Mouse (Mus musculus) C2C12 (cell line): ENCODE measurements around the gene Maff. TPM values are rescaled to one million over a fixed set of nuclear protein-coding genes. Genes with fewer than 3 reads are reported as not detected.

Experiments used
- H3K27me3 ChIP-seq: one replicate; pipeline ENCODE4 v1.6.1; 2011; ENCODE audit not compliant: control insufficient read depth, insufficient read depth, insufficient read length
- H3K36me3 ChIP-seq: one replicate; pipeline ENCODE4 v1.6.1; 2011; ENCODE audit not compliant: control insufficient read depth, insufficient read depth
- H3K4me3 ChIP-seq: one replicate; pipeline ENCODE4 v1.5.1; 2011; ENCODE audit warnings: mild to moderate bottlenecking, control low read depth; ENCODE audit not compliant: poor library complexity, insufficient read depth, severe bottlenecking
- H3K79me2 ChIP-seq: one replicate; pipeline ENCODE4 v1.6.1; 2011; ENCODE audit not compliant: control insufficient read depth, insufficient read depth
- H3K79me3 ChIP-seq: one replicate; pipeline ENCODE4 v1.6.1; 2011; ENCODE audit warnings: low read depth, control low read depth
- H3ac ChIP-seq: one replicate; pipeline ENCODE3; 2011; ENCODE audit warnings: low read depth; ENCODE audit not compliant: control insufficient read depth, insufficient read length
- CEBPB ChIP-seq: IDR thresholded peaks from one replicate; pipeline ENCODE4 v1.6.1; 2011; ENCODE audit warnings: low read depth, mild to moderate bottlenecking, control low read depth, moderate library complexity
- CTCF ChIP-seq: IDR thresholded peaks from one replicate; pipeline ENCODE4 v1.5.1; 2011; ENCODE audit not compliant: control insufficient read depth, insufficient read depth, insufficient read length
- FOSL1 ChIP-seq: IDR thresholded peaks from one replicate; pipeline ENCODE4 v1.8.0; 2011; ENCODE audit warnings: mild to moderate bottlenecking, low read length; ENCODE audit not compliant: poor library complexity, insufficient read depth, severe bottlenecking
- MAX ChIP-seq: IDR thresholded peaks from one replicate; pipeline ENCODE4 v1.6.1; 2011; ENCODE audit warnings: mild to moderate bottlenecking, control low read depth
- MYOD1 ChIP-seq: IDR thresholded peaks from one replicate; pipeline ENCODE4 v1.6.1; 2011; ENCODE audit warnings: low read depth; ENCODE audit not compliant: control insufficient read depth, insufficient read length
- MYOG ChIP-seq: IDR thresholded peaks from one replicate; pipeline ENCODE4 v1.6.1; 2011; ENCODE audit not compliant: control insufficient read depth, insufficient read length; ENCODE audit errors: extremely low read depth
- USF1 ChIP-seq: IDR thresholded peaks from one replicate; pipeline ENCODE4 v1.6.1; 2011; ENCODE audit warnings: low read depth, mild to moderate bottlenecking, control low read depth, moderate library complexity
- polyA plus RNA-seq: library from polyadenylated mRNA; unstranded; fragments of >200 nt; fragmentation: generic; extraction: Trizol; gene quantifications from one replicate; pipeline ENCODE4 v1.2.1, GENCODE M21; 2012; ENCODE audit warnings: missing spikeins

Maff gene
- polyA plus RNA-seq, 1 experiment, result 24.8 TPM

DNA sequence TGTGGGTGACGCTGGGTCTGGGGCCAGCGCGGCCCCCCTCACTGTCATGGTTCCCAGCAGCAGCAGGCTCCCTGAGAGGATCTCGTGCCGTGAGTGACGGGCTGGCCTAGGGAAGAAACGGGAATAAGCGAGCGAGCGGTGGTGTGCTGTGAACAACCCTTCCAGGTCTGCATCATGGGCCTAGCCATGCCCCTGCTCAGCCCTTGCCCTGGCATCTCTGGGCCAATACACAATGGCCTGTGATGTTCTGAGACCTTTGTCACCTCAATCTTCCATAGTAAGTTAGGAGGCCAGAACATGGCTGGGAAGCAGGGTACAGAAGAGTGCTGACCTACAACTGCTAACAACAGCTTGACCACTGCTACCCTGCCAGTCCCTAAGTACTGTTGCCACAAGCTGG, 32.2 kb downstream of the Maff start:
- no peaks in the 10 kb centered on the region for H3K27me3 ChIP-seq
- H3ac ChIP-seq, result no peak overlapping the region
- peaks cover 39% of the 10 kb centered on the region for H3K79me2 ChIP-seq
- H3K36me3 ChIP-seq, result peaks cover 36% of the 10 kb centered on the region
- H3K79me3 ChIP-seq, result peaks cover 7% of the 10 kb centered on the region
- no peak overlapping the region for H3K4me3 ChIP-seq
- no peak for TF ChIP-seq MYOD1
- no peak for TF ChIP-seq CEBPB
- no peak for TF ChIP-seq FOSL1
- TF ChIP-seq MAX, result no peak

DNA sequence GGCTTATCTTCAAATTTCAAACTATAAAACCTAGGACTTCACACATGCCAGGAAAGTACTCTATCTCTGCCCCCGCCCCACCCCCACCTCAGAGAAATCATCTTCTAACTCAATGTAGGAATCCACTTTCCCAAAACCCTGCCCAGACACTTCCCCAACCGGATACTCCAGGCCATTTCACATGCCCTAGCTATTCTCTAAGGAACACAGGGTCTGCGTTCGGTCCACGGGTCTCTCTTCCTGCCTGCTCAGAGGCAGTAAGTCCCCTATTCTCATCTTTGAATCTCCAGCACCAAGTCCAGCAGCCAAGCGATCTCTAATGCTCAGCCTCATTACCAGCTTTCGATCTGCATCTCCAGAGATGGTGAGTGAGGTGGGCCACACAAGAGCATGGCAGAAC, 33.2 kb downstream of the Maff start:
- Histone ChIP-seq H3K4me3 (no peak overlapping the region), H3K79me3 (peaks cover 15% of the 10 kb centered on the region), H3K27me3 (no peaks in the 10 kb centered on the region), H3ac (no peak overlapping the region), H3K79me2 (peaks cover 49% of the 10 kb centered on the region), H3K36me3 (peaks cover 34% of the 10 kb centered on the region)
- TF ChIP-seq CTCF (no peak), MYOD1 (no peak), FOSL1 (no peak), USF1 (no peak), MAX (no peak), CEBPB (no peak), MYOG (no peak)

DNA sequence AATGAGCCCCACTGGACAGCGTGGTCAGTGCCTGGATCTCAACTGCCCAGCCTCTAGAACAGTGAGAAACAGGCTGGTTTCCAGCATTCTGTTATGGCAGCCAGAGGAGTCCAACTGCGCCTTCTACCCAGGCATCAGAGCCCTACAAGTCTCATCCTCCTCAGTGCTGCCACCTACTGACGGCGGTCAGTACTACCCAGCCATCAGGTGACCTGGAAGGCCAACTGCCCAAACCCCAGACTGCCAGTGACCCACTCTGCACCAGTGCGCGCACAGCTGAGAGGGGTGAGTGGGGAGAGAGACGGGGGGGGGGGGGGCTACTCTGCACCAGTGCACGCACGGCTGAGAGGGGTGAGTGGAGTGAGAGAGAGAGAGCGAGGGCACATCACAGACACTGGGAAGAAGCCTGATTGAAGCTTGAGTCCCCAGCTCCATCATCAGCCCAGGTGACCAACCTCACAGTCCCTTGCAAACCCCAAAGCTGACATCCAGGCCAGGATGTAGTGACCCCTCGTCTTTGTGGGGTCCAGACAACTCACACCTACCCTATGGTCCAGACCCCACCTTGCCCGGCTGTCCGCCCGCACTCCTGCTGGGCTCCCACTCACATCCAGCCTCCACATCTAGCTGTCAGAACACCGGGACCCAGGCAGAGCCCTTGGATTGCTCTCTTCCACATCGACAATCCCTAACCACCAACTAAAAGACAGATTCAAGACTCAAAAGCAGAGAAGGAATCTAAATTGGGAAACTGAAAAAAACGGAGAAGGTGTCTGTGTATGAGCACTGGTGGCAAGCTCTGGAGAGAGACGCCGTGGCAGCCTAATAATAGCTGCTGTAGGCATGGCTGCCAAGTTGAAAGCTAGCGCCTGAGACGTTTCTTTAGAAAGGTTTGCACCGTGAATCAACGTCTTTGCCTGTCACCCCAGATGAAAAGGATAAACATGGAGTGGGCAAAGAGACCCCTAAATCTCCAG, 34.3 kb downstream of the Maff start:
- H3K4me3 ChIP-seq, result no peak overlapping the region
- TF ChIP-seq USF1, result no peak
- TF ChIP-seq CTCF, result peak; percentile 39
- H3K79me3 ChIP-seq, result peaks cover 19% of the 10 kb centered on the region
- peaks cover 42% of the 10 kb centered on the region for H3K36me3 ChIP-seq
- no peak overlapping the region for H3ac ChIP-seq
- H3K27me3 ChIP-seq, result no peaks in the 10 kb centered on the region
- peaks cover 55% of the 10 kb centered on the region for H3K79me2 ChIP-seq

DNA sequence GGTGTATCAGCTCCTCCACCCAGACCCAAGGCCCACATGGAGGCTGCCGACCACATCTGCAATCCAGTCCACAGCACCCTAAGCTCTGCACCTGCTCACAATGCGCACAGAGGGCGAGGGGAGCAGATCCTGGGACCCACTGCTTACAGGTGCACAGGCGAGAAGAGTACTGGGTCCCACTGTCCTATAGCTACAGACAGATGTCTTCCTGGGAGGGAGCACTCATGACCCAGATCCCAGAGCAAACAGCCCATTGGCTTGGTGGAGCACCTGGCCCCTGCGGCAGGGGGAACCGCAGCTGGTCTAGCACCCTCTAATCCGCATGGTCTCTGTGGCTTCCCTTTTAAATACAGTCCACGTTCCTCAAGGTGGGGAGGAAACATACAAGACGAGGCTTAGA, 35.2 kb downstream of the Maff start:
- Histone ChIP-seq H3K79me2 (peaks cover 60% of the 10 kb centered on the region), H3K27me3 (no peaks in the 10 kb centered on the region), H3K4me3 (no peak overlapping the region), H3K36me3 (peaks cover 33% of the 10 kb centered on the region), H3K79me3 (peaks cover 23% of the 10 kb centered on the region), H3ac (no peak overlapping the region)
- TF ChIP-seq USF1, result no peak
- TF ChIP-seq CTCF, result no peak
- no peak for TF ChIP-seq MAX
- TF ChIP-seq MYOG, result no peak
- TF ChIP-seq MYOD1, result no peak
- no peak for TF ChIP-seq FOSL1
- no peak for TF ChIP-seq CEBPB

DNA sequence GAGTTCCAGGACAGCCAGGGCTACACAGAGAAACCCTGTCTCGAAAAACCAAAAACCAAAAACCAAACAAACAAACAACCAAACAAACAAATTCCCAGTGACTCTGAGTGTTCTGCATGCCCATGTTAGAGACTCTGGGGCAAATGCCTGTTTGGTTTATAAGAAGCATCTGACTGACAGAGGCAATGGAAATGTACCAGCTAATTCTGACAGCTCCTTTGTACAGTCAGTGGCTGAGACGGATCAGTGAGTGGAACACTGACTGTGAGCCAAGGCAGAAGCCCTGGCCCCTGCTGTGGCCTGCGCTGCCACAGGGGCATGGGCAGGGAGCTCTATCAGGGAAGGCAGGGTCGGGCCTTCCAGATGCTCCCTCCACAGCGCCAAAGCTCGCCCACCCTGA, 40.7 kb downstream of the Maff start:
- H3K4me3 ChIP-seq, result no peak overlapping the region
- TF ChIP-seq USF1, result no peak
- no peak for TF ChIP-seq FOSL1
- no peak for TF ChIP-seq MAX
- TF ChIP-seq MYOD1, result no peak
- no peak for TF ChIP-seq MYOG
- no peak for TF ChIP-seq CEBPB
- TF ChIP-seq CTCF, result no peak
- peaks cover 31% of the 10 kb centered on the region for H3K36me3 ChIP-seq
- H3K79me2 ChIP-seq, result peaks cover 66% of the 10 kb centered on the region
- peaks cover 30% of the 10 kb centered on the region for H3K79me3 ChIP-seq
- no peaks in the 10 kb centered on the region for H3K27me3 ChIP-seq
- H3ac ChIP-seq, result no peak overlapping the region

DNA sequence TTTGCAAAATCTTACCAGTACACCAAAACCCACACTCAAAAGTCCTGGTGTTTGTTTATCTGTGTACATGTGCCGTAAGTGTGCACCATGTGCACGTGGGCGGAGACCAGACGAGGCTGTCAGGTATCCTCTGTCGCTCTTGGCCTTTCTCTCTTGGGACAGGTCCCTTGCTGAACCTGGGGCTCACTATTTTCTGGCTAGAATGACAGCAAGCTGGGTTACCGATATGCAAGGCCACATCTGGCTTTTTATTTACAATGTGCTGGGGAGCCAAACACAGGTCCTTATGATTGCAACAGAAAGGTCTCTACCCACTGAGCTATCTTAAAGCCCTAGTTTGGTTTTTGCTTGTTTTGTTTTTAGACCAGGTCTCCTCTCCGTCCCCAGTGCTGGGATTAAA, 41.2 kb downstream of the Maff start:
- Histone ChIP-seq H3K4me3 (no peak overlapping the region), H3K27me3 (no peaks in the 10 kb centered on the region), H3K36me3 (peaks cover 31% of the 10 kb centered on the region), H3K79me2 (peaks cover 68% of the 10 kb centered on the region), H3ac (no peak overlapping the region), H3K79me3 (peaks cover 30% of the 10 kb centered on the region)
- TF ChIP-seq CTCF (no peak), MYOD1 (no peak), CEBPB (no peak), MAX (no peak)
